19 mouse cellular contexts compared by ENCODE assay signal in genomic region chr17:62997691-62998090, GRCm38 (mm10).
DNase-seq lines count a peak whose midpoint lies in the region; ATAC-seq and TF ChIP-seq lines count a peak whose summit lies in the region.
"Had no signal": no experiment of that assay in that cellular context is flagged by ENCODE, and none has a peak within 500 bp of the region (broad histone marks: within the 10 kb centered on the region; RNA-seq: fewer than 3 reads in every experiment).

No protein-coding gene starts in this region.

- H3K27ac ChIP-seq in neural tube, embryonic 15.5 days (replicated peaks): no peak overlapping the region
- H3K27ac ChIP-seq: gastrocnemius, adult 2 months; limb, embryonic 12.5 days; liver, embryonic 15.5 days; midbrain, embryonic 15.5 days; neural tube, embryonic 13.5 days; stomach, postnatal 0 days had no signal

- WGBS in neural tube, embryonic 15.5 days: 74% methylated on average over 5 of the region's 5 CpGs

- no peaks in the 10 kb centered on the region for H3K36me3 ChIP-seq in neural tube, embryonic 15.5 days
- no peaks in the 10 kb centered on the region for H3K36me3 ChIP-seq in myocyte (ENCODE audit: control insufficient read depth, insufficient read depth)
- H3K36me3 ChIP-seq: limb, embryonic 12.5 days; liver, embryonic 15.5 days; midbrain, embryonic 15.5 days; neural tube, embryonic 13.5 days had no signal

- H3K4me1 ChIP-seq in neural tube, embryonic 15.5 days: no peaks in the 10 kb centered on the region
- H3K4me1 ChIP-seq: limb, embryonic 12.5 days; liver, embryonic 15.5 days; neural tube, embryonic 13.5 days had no signal

- H3K9ac ChIP-seq in neural tube, embryonic 15.5 days (replicated peaks): no peak overlapping the region
- H3K9ac ChIP-seq: limb, embryonic 12.5 days; liver, embryonic 15.5 days; midbrain, embryonic 15.5 days; neural tube, embryonic 13.5 days had no signal

- no peaks in the 10 kb centered on the region for H3K79me2 ChIP-seq in myocyte (ENCODE audit: control insufficient read depth, insufficient read depth)

- no peak for DNase-seq in frontal cortex, postnatal 10 days (ENCODE audit: low spot score in 2 of 2)
- peak; percentile 11 for DNase-seq in neural tube, embryonic 10.5 days (ENCODE audit: extremely low spot score, low spot score)
- peak; percentile 10 to 24 for DNase-seq in adrenal gland, postnatal 4 days (ENCODE audit: low spot score in 2 of 2)
- no peak for DNase-seq in gastrocnemius, adult 8-10 months (ENCODE audit: low spot score in 2 of 2)
- no peak for DNase-seq in layer of hippocampus, adult 9-11 months
- DNase-seq: B cell, adult 2 months; gastrocnemius, adult 2 months; kidney, postnatal 10 days; lung, postnatal 36 days; retina, postnatal 1 day had no signal

- H3K4me3 ChIP-seq in neural tube, embryonic 15.5 days (replicated peaks): no peak overlapping the region
- no peak overlapping the region for H3K4me3 ChIP-seq in myocyte
- H3K4me3 ChIP-seq: gastrocnemius, adult 2 months; limb, embryonic 12.5 days; liver, embryonic 15.5 days; midbrain, embryonic 15.5 days; neural tube, embryonic 13.5 days had no signal

- no peaks in the 10 kb centered on the region for H3K9me3 ChIP-seq in neural tube, embryonic 15.5 days (replicated peaks)
- H3K9me3 ChIP-seq: limb, embryonic 12.5 days; liver, embryonic 15.5 days; midbrain, embryonic 15.5 days; neural tube, embryonic 13.5 days had no signal

- TF ChIP-seq POLR2A in myocyte (IDR thresholded peaks at IDR 0.05; ENCODE audit: insufficient read length, low read depth): no peak

- no peaks in the 10 kb centered on the region for H3K27me3 ChIP-seq in neural tube, embryonic 15.5 days (replicated peaks)
- H3K27me3 ChIP-seq in myocyte (ENCODE audit: control insufficient read depth, insufficient read depth, insufficient read length): no peaks in the 10 kb centered on the region
- H3K27me3 ChIP-seq: limb, embryonic 12.5 days; liver, embryonic 15.5 days; midbrain, embryonic 15.5 days; neural tube, embryonic 13.5 days had no signal

- ATAC-seq in frontal cortex, adult (ENCODE audit: low TSS enrichment): peak; percentile 20; the same call in 1 of the 2 replicates
- no peak for ATAC-seq in neural tube, embryonic 15.5 days (ENCODE audit: low FRiP score)
- ATAC-seq: forebrain, embryonic 14.5 days; midbrain, embryonic 15.5 days had no signal

- no peak overlapping the region for H3K4me2 ChIP-seq in neural tube, embryonic 15.5 days
- H3K4me2 ChIP-seq in myocyte (ENCODE audit: low read depth): no peak overlapping the region
- H3K4me2 ChIP-seq: limb, embryonic 12.5 days; liver, embryonic 15.5 days; midbrain, embryonic 15.5 days; neural tube, embryonic 13.5 days had no signal

- no peak overlapping the region for H3ac ChIP-seq in myocyte (ENCODE audit: control insufficient read depth, insufficient read length)

TF ChIP-seq in myocyte, 11 proteins besides CTCF, POLR2A, EP300 and RAD21:
- TF ChIP-seq MYOD1 (IDR thresholded peaks at IDR 0.05; ENCODE audit: control insufficient read depth in 1 of 3, insufficient read length in 2 of 3, low read depth in 2 of 3) (peak in 2 of 3 experiments; percentile 57 to 65), POLR2AphosphoS2 (IDR thresholded peaks at IDR 0.05; ENCODE audit: insufficient read length, low read depth) (no peak)

Comparison
In these comparisons a context has a peak if more than half of its experiments do, and no peak if none do; other contexts are left out.
1. DNase-seq: peak in neural tube, embryonic 10.5 days (single experiment) and adrenal gland, postnatal 4 days (2 of 2); none in frontal cortex, postnatal 10 days (0 of 2), gastrocnemius, adult 8-10 months (0 of 2) and layer of hippocampus, adult 9-11 months (single experiment).